In the genomic region with DNA sequence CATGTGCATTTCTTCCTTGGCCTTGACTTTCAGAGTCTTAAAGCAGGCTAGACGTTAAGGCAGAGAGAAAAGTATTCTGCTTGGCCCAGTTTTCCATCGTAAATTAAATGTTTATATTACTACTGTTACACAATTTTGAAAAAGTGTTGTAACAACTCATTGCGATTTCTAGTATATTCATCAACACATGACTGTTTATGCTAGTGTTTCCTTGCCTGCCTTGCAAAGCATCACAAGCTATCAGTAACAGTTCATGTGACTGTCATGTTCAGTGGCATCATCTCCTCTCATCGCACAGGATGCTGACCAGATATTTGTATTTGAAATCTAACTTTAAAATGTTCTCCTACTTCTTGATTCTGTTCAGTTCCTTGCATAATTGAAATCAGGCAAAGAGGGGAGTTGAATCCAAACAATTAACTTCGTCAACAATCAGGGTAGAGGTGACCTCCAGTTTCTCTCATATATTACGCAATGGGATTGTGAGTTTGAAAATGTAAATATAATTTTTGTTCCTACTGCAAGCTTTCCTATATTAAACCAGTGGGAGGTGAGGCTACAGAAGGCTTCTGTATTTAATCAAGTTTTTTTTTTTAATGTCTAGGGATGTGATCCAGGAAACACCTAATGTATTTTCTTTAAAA, we compare ENCODE assay signal across 24 mouse cellular contexts.
"Had no signal": no experiment of that assay in that cellular context is flagged by ENCODE, and none has a peak within 500 bp of the region (broad histone marks: within the 10 kb centered on the region; RNA-seq: fewer than 3 reads in every experiment).

No protein-coding gene starts in this region.

- H3K27ac ChIP-seq: heart, embryonic 10.5 days; hindbrain, embryonic 10.5 days; hindbrain, embryonic 12.5 days; hindbrain, embryonic 14.5 days; intestine, embryonic 15.5 days; layer of hippocampus, adult 2 months; left cerebral cortex, adult 2 months; limb, embryonic 10.5 days; limb, embryonic 12.5 days had no signal

- H3K9me3 ChIP-seq: heart, embryonic 10.5 days; heart, embryonic 12.5 days; hindbrain, embryonic 10.5 days; hindbrain, embryonic 12.5 days; intestine, embryonic 15.5 days; limb, embryonic 10.5 days; limb, embryonic 12.5 days had no signal

- H3K9ac ChIP-seq: forebrain, postnatal 0 days; heart, embryonic 12.5 days; hindbrain, embryonic 12.5 days; hindbrain, embryonic 14.5 days; intestine, embryonic 15.5 days; limb, embryonic 12.5 days had no signal

- DNase-seq: forebrain, postnatal 0 days; gastrocnemius, postnatal 14 days; gastrocnemius, postnatal 36 days; heart, adult 18-20 months; heart, postnatal 10 days; heart, postnatal 4 days; kidney, adult 18-20 months; kidney, adult 8-10 months; kidney, postnatal 10 days; kidney, postnatal 25 days; kidney, postnatal 4 days had no signal

- H3K27me3 ChIP-seq: heart, embryonic 12.5 days; hindbrain, embryonic 12.5 days; intestine, embryonic 15.5 days; limb, embryonic 12.5 days had no signal

- H3K4me1 ChIP-seq: heart, embryonic 10.5 days; heart, embryonic 12.5 days; hindbrain, embryonic 10.5 days; hindbrain, embryonic 12.5 days; intestine, embryonic 15.5 days; limb, embryonic 10.5 days; limb, embryonic 12.5 days had no signal

- H3K4me2 ChIP-seq: heart, embryonic 12.5 days; hindbrain, embryonic 12.5 days; hindbrain, embryonic 14.5 days; intestine, embryonic 15.5 days; limb, embryonic 12.5 days had no signal

- ATAC-seq: forebrain, postnatal 0 days; hindbrain, embryonic 16.5 days; inflammation-experienced regulatory T-cells, adult 6 months; intestine, embryonic 15.5 days; intestine, postnatal 0 days had no signal

- H3K36me3 ChIP-seq: heart, embryonic 10.5 days; heart, embryonic 12.5 days; hindbrain, embryonic 10.5 days; hindbrain, embryonic 12.5 days; intestine, embryonic 15.5 days; limb, embryonic 10.5 days; limb, embryonic 12.5 days had no signal

- H3K4me3 ChIP-seq: heart, embryonic 10.5 days; heart, embryonic 12.5 days; hindbrain, embryonic 10.5 days; hindbrain, embryonic 12.5 days; intestine, embryonic 15.5 days; layer of hippocampus, adult 2 months; left cerebral cortex, adult 2 months; limb, embryonic 10.5 days; limb, embryonic 12.5 days had no signal
